Mouse (Mus musculus) embryonic facial prominence, embryonic 13.5 days (tissue): ENCODE measurements around the gene Rab9b. TPM values are rescaled to one million over a fixed set of nuclear protein-coding genes. Genes with fewer than 3 reads are reported as not detected.

Experiments used
- ATAC-seq: fragments of 200-750 bp; cut with Nextera tagmentation; 2 replicates; pipeline ENCODE4 v1.8.0; 2017; ENCODE audit warnings: low read depth; ENCODE audit not compliant: insufficient number of reproducible peaks, insufficient read depth, low FRiP score, low TSS enrichment
- H3K27ac ChIP-seq: fragments of 300-500 bp; sonication (generic); 2 replicates; pipeline ENCODE4 v1.5.1; 2015; ENCODE audit warnings: moderate library complexity, mild to moderate bottlenecking, inconsistent platforms
- H3K27me3 ChIP-seq: fragments of 300-500 bp; sonication (generic); 2 replicates; pipeline ENCODE4 v1.6.1; 2015; ENCODE audit warnings: mild to moderate bottlenecking, inconsistent platforms
- H3K36me3 ChIP-seq: fragments of 300-500 bp; sonication (generic); 2 replicates; pipeline ENCODE4 v1.6.1; 2015; ENCODE audit warnings: mild to moderate bottlenecking, inconsistent platforms
- H3K4me1 ChIP-seq: fragments of 300-500 bp; sonication (generic); 2 replicates; pipeline ENCODE4 v1.6.1; 2015; ENCODE audit warnings: inconsistent platforms
- H3K4me2 ChIP-seq: fragments of 300-500 bp; sonication (generic); 2 replicates; pipeline ENCODE4 v1.6.1; 2015; ENCODE audit warnings: moderate library complexity, mild to moderate bottlenecking, inconsistent platforms
- H3K4me3 ChIP-seq: fragments of 300-500 bp; sonication (generic); 2 replicates; pipeline ENCODE4 v1.5.1; 2015; ENCODE audit warnings: mild to moderate bottlenecking, inconsistent platforms
- H3K9ac ChIP-seq: fragments of 300-500 bp; sonication (generic); 2 replicates; pipeline ENCODE4 v1.6.1; 2015; ENCODE audit warnings: mild to moderate bottlenecking, inconsistent platforms
- H3K9me3 ChIP-seq: fragments of 300-500 bp; sonication (generic); 2 replicates; pipeline ENCODE4 v1.6.1; 2016; ENCODE audit warnings: inconsistent platforms
- WGBS: fragments of 180-500 bp; shearing (Covaris S2); methylation state at CpG from one replicate; pipeline ENCODE4 v1.1.7; 2015; ENCODE audit warnings: mixed read lengths; 5-methylcytosine and 5-hydroxymethylcytosine counted together
- polyA plus RNA-seq: library from polyadenylated mRNA; unstranded; fragments of >200 nt; fragmentation: Nextera tagmentation; extraction: Ambion mirVana; gene quantifications from 2 replicates; pipeline ENCODE4 v1.2.1, GENCODE M21; 2015

Rab9b gene
- polyA plus RNA-seq, result 0.31 and 0.56 TPM in 2 replicates

- Histone ChIP-seq H3K27me3 (peaks cover 24% of the 10 kb centered on the region; the same call in 1 of the 2 replicates), H3K9ac (peak within 1 kb of the TSS; percentile 58), H3K27ac (no peak within 1 kb of the TSS), H3K4me1 (no peaks in the 10 kb centered on the region), H3K9me3 (no peaks in the 10 kb centered on the region), H3K4me2 (peak within 1 kb of the TSS; percentile 68), H3K4me3 (peak within 1 kb of the TSS; percentile 52), H3K36me3 (no peaks in the 10 kb centered on the region)
- no peak for ATAC-seq
- 19% methylated on average over 36 of the region's 36 CpGs for WGBS
Observed at GRCm38 (mm10) chrX:136868061-136869040, at the start of gene Rab9b. Gene Rab9b (minus strand): TSS chrX:136868755.

- H3K4me3 ChIP-seq, result no peak overlapping the region
- no peak overlapping the region for H3K4me2 ChIP-seq
- no peaks in the 10 kb centered on the region for H3K36me3 ChIP-seq
- no peak overlapping the region for H3K27ac ChIP-seq
- H3K27me3 ChIP-seq, result peaks cover 5% of the 10 kb centered on the region; the same call in 1 of the 2 replicates
- H3K9me3 ChIP-seq, result no peaks in the 10 kb centered on the region
- ATAC-seq, result no peak
- no peak overlapping the region for H3K9ac ChIP-seq
- H3K4me1 ChIP-seq, result no peaks in the 10 kb centered on the region
- WGBS, result 67% methylated on average over 4 of the region's 4 CpGs
Observed at GRCm38 (mm10) chrX:136904369-136904768, 35.8 kb upstream of the Rab9b start.

DNA sequence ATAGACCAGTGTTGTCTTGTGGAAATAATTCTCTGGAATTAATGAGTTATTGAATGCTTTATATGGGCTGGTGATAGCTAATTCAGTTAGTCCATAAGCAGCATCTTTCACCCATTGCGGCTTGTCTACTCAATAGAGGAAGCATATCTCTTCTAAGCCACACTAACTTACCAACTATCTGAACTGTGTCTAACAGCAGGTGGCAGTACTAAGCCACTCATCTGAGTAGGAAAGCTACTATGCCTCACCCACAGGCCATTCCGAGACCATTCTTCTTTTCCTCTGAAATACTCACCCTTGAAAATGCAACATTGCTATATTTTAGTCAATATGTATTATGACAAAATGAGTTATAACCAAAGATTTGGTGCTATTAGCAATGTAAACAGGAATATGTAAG is 27.2 kb upstream of the Rab9b start:
- no peak overlapping the region for H3K27ac ChIP-seq
- 57% methylated on average over 2 of the region's 2 CpGs for WGBS
- no peak overlapping the region for H3K4me2 ChIP-seq
- H3K36me3 ChIP-seq, result no peaks in the 10 kb centered on the region
- H3K27me3 ChIP-seq, result no peaks in the 10 kb centered on the region
- H3K4me3 ChIP-seq, result no peak overlapping the region
- no peak overlapping the region for H3K9ac ChIP-seq
- H3K9me3 ChIP-seq, result no peaks in the 10 kb centered on the region
- no peak for ATAC-seq
- no peaks in the 10 kb centered on the region for H3K4me1 ChIP-seq

DNA sequence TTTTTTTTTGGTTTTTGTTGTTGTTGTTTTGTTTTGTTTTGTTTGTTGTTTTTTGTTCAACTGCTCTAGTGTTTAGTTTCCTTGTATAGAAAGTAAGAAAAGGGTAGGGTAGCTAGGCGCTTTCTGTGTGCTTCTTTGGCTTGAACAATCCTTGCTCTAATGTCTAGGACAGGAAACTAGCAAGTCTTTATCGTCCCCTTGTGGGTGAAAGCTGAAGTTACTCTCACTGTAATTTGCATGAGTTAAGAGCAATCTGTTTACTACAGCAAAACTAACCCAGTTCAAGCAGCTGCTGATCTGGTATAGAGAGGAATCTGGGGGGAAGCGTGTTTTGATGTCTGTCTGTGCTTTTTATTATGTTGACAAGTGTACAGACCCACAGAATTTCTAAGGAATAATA is 18.3 kb downstream of the Rab9b start:
- no peak for ATAC-seq

DNA sequence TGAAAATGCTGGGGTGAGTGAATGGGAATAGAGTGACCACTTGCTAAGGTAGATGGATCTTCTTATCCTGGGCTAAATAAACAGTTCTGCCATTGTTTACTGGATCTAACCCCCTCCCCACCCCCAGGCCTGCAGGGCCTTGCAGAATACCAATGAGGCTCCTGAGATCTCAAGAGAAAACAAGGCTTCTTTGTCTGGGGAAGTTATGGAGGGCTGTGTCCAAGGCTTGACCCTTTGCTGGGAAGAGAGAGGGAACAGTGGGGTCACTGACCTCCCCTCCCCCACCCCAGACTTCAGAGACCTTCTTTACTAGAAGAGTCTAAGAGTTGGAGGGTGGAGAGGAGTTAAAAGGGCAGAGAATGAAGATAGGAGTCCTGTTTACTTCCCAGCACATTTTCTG is 39.9 kb downstream of the Rab9b start:
- Histone ChIP-seq H3K36me3 (no peaks in the 10 kb centered on the region; the same call in 1 of the 2 replicates), H3K9ac (no peak overlapping the region), H3K4me1 (no peaks in the 10 kb centered on the region), H3K4me2 (no peak overlapping the region), H3K9me3 (no peaks in the 10 kb centered on the region), H3K27ac (no peak overlapping the region), H3K27me3 (peaks cover 29% of the 10 kb centered on the region), H3K4me3 (no peak overlapping the region)
- ATAC-seq, result no peak

More for the DNA sequence above, 18.3 kb downstream of the Rab9b start:
- no peak overlapping the region for H3K4me3 ChIP-seq
- H3K9ac ChIP-seq, result no peak overlapping the region
- peaks cover 3% of the 10 kb centered on the region; the same call in 1 of the 2 replicates for H3K27me3 ChIP-seq
- H3K27ac ChIP-seq, result no peak overlapping the region
- no peak overlapping the region for H3K4me2 ChIP-seq
- no peaks in the 10 kb centered on the region for H3K4me1 ChIP-seq
- H3K9me3 ChIP-seq, result no peaks in the 10 kb centered on the region
- no peaks in the 10 kb centered on the region for H3K36me3 ChIP-seq
- 36% methylated on average over 3 of the region's 3 CpGs for WGBS

DNA sequence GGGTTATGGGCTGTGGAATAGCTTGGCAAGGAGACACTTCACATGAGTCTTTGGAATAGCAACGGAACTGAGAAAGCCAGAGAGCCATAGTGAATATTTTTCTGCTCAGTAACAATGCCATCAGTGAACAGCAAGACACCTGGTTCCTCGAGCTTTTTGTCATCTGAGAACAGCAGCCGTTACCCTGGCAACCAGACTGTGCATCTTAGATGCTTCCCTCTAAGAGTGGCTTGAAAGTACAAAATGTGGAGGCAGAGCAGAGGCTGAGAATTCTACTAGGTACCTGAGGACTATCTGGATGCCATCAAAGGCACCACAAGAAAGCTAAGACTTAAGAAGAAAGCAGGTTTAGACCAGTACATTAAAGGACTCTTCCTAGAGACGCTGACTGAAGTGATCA is 43.5 kb downstream of the Rab9b start:
- Histone ChIP-seq H3K27me3 (peaks cover 32% of the 10 kb centered on the region), H3K4me3 (no peak overlapping the region), H3K4me2 (no peak overlapping the region), H3K9ac (no peak overlapping the region), H3K27ac (no peak overlapping the region), H3K4me1 (no peaks in the 10 kb centered on the region), H3K9me3 (no peaks in the 10 kb centered on the region), H3K36me3 (no peaks in the 10 kb centered on the region)
- no peak for ATAC-seq
- 60% methylated on average over 4 of the region's 4 CpGs for WGBS

DNA sequence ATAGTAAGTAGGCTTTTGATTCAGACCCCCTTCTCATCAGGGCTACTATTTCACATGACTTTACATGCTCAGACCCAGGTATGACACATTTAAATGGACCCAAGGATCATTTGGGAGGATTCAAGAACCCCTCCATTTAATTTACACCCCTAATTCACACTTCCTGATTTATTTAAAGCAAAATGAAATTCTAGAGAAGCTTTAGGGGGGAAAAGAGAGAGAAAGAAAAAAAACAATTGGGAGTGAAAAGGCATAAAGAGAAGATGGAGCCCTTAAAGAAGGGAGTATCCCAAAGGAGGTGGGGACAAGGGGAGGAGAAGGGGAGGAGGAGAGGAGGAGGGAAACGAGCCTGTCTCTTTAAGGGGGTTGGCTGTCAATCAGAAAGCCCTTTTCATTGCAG is 46.2 kb downstream of the Rab9b start, which contains the start of gene Plp1:
Gene Plp1 (plus strand): TSS at position 301 of the 400 bp plus-strand sequence.
- 56% methylated on average over 1 of the region's 1 CpGs for WGBS
- Histone ChIP-seq H3K27me3 (peaks cover 43% of the 10 kb centered on the region), H3K4me1 (no peaks in the 10 kb centered on the region), H3K4me2 (no peak within 1 kb of the TSS), H3K9me3 (no peaks in the 10 kb centered on the region), H3K9ac (no peak within 1 kb of the TSS), H3K4me3 (no peak within 1 kb of the TSS), H3K36me3 (no peaks in the 10 kb centered on the region), H3K27ac (no peak within 1 kb of the TSS)
- ATAC-seq, result no peak

DNA sequence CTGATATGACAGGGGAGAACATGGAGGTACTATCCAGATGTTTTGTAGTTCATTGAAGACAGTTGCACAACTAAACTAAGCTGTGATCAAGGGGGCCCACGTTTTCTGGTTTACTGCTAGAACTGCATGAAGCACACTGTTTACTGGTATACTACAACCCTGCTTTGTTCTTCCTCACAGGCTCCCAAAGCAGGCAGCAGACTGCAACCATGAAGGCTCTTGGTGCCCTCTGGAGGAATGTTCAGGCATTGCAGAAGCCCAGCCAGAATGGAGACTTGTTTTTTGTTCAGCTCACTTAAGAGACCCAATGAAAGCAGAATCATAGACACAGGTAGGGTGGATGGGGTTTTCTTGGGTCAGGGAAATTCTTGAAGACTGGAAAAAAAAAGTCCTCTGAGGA is 48.3 kb downstream of the Rab9b start:
- Histone ChIP-seq H3K9me3 (no peaks in the 10 kb centered on the region), H3K27me3 (peaks cover 44% of the 10 kb centered on the region), H3K36me3 (no peaks in the 10 kb centered on the region), H3K4me2 (no peak overlapping the region), H3K9ac (no peak overlapping the region), H3K4me3 (no peak overlapping the region), H3K4me1 (no peaks in the 10 kb centered on the region), H3K27ac (no peak overlapping the region)
- ATAC-seq, result no peak
- 14% methylated on average over 1 of the region's 1 CpGs for WGBS

- Histone ChIP-seq H3K4me2 (no peak overlapping the region), H3K27me3 (peaks cover 40% of the 10 kb centered on the region; the same call in 1 of the 2 replicates), H3K27ac (no peak overlapping the region), H3K4me1 (no peaks in the 10 kb centered on the region), H3K36me3 (no peaks in the 10 kb centered on the region), H3K4me3 (no peak overlapping the region), H3K9me3 (no peaks in the 10 kb centered on the region), H3K9ac (no peak overlapping the region)
- WGBS, result 82% methylated on average over 6 of the region's 6 CpGs
- no peak for ATAC-seq
Observed at GRCm38 (mm10) chrX:136819752-136820151, 48.8 kb downstream of the Rab9b start.

Other genes starting within 250 kb of the Rab9b start
- gene Tceal1, start 160.8 kb downstream of the Rab9b start, polyA plus RNA-seq, result 11.9 and 13.2 TPM in 2 replicates
- gene Morf4l2, start 125.1 kb downstream of the Rab9b start, polyA plus RNA-seq, result 603 and 642 TPM in 2 replicates
- gene Glra4, start 88.6 kb downstream of the Rab9b start, polyA plus RNA-seq, result not detected in 2 replicates
- 9.5 and 9.7 TPM in 2 replicates for gene Plp1, start 46.1 kb downstream of the Rab9b start, polyA plus RNA-seq
- gene H2bfm, start 58.6 kb upstream of the Rab9b start, polyA plus RNA-seq, result not detected in 2 replicates
- 101 and 117 TPM in 2 replicates for gene Tmsb15b2, start 106.7 kb upstream of the Rab9b start, polyA plus RNA-seq
- 5.0 and 11.3 TPM in 2 replicates for gene Tmsb15l, start 108.1 kb upstream of the Rab9b start, polyA plus RNA-seq
- 45.1 and 49.1 TPM in 2 replicates for gene Tmsb15b1, start 108.1 kb upstream of the Rab9b start, polyA plus RNA-seq
- gene Zcchc18, start 124.4 kb upstream of the Rab9b start, polyA plus RNA-seq, result 32.5 and 35.0 TPM in 2 replicates
- 14.1 and 14.4 TPM in 2 replicates for gene Slc25a53, start 169.5 kb upstream of the Rab9b start, polyA plus RNA-seq
- gene Fam199x, start 180.8 kb upstream of the Rab9b start, polyA plus RNA-seq, result 7.8 and 8.8 TPM in 2 replicates